Mouse (Mus musculus): ENCODE data around the gene Itsn1. TPM values are rescaled to one million over a fixed set of nuclear protein-coding genes. Genes with fewer than 3 reads are reported as not detected.

The Itsn1 gene
- total and polyA plus RNA-seq, 2 experiments from 2014 or later: 11.9 to 64.7 TPM

DNA sequence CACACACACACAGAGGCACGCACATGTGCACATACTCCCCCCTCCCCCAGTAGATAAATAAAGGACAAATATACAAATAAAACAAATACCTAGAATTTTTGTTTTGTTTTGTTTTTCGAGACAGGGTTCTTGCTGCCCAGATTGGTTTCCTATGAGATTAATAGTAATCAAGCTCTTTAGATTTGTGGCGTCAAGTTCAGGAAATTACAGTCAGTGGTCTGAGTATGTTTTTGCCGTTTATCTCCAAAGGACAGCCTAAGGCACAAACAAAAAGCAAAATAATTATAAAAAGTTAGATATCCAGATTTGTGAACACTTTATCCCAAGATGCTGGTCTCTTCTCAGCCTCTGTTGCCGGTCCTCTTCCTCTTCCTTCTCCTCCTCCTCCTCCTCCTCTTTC is 104.0 kb downstream of the Itsn1 start:
- H3K36me3 ChIP-seq (replicated peaks; ENCODE audit: control insufficient read depth, insufficient read depth, low read length): peaks cover 40% of the 10 kb centered on the region
- no peak for ATAC-seq (ENCODE audit: insufficient read depth, low read depth)
- 80% methylated on average over 5 of the region's 5 CpGs for WGBS
- no peaks in the 10 kb centered on the region for H3K27me3 ChIP-seq (ENCODE audit: control insufficient read depth, insufficient read depth, low read length)
- no peak for TF ChIP-seq EP300 (IDR thresholded peaks at IDR 0.05; ENCODE audit: low read depth)
- no peak for TF ChIP-seq CTCF (IDR thresholded peaks at IDR 0.05; ENCODE audit: low read depth)
- no peak overlapping the region for H3K4me3 ChIP-seq (ENCODE audit: low read depth, low read length)
- peaks cover 7% of the 10 kb centered on the region; the same call in 1 of the 2 replicates for H3K4me1 ChIP-seq (ENCODE audit: control insufficient read depth, insufficient read depth)
- H3K27ac ChIP-seq (ENCODE audit: low read depth): no peak overlapping the region
- H3K4me2 ChIP-seq (ENCODE audit: low read depth, low read length): no peak overlapping the region
- H3K9me3 ChIP-seq (replicated peaks; ENCODE audit: control insufficient read depth, low read length): no peaks in the 10 kb centered on the region
- no peak for DNase-seq (ENCODE audit: low spot score)
- H3K9ac ChIP-seq (replicated peaks; ENCODE audit: low read depth, low read length): no peak overlapping the region

DNA sequence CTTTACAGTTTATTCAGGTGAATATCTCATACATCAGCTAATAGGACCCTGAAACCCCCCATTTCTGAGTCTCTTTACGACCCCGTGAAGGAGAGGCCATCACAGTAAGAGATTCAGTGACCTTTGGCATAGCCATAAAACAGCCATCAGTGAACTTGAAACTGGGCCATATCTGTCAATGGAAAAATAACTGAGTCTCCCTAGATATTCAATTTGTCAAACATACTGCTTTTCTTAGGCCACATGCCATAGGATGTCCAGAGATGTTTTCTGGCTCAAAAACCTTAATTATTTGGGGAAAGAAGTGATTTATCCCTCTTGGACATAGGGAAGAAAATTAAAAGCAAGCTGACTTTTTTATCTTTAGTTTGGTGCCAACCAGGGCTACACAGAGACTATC is 104.5 kb downstream of the Itsn1 start:
- ATAC-seq (ENCODE audit: insufficient read depth, low read depth) (no peak), DNase-seq (ENCODE audit: low spot score) (no peak)
- Histone ChIP-seq H3K9me3 (replicated peaks; ENCODE audit: control insufficient read depth, low read length) (no peaks in the 10 kb centered on the region), H3K27me3 (ENCODE audit: control insufficient read depth, insufficient read depth, low read length) (no peaks in the 10 kb centered on the region), H3K4me1 (ENCODE audit: control insufficient read depth, insufficient read depth) (peaks cover 2% of the 10 kb centered on the region; the same call in 1 of the 2 replicates), H3K36me3 (replicated peaks; ENCODE audit: control insufficient read depth, insufficient read depth, low read length) (peaks cover 35% of the 10 kb centered on the region), H3K4me2 (ENCODE audit: low read depth, low read length) (no peak overlapping the region), H3K9ac (replicated peaks; ENCODE audit: low read depth, low read length) (no peak overlapping the region), H3K27ac (ENCODE audit: low read depth) (no peak overlapping the region), H3K4me3 (ENCODE audit: low read depth, low read length) (no peak overlapping the region)
- WGBS: 82% methylated on average over 2 of the region's 2 CpGs
- TF ChIP-seq CTCF (IDR thresholded peaks at IDR 0.05; ENCODE audit: low read depth): no peak
- TF ChIP-seq EP300 (IDR thresholded peaks at IDR 0.05; ENCODE audit: low read depth): no peak

DNA sequence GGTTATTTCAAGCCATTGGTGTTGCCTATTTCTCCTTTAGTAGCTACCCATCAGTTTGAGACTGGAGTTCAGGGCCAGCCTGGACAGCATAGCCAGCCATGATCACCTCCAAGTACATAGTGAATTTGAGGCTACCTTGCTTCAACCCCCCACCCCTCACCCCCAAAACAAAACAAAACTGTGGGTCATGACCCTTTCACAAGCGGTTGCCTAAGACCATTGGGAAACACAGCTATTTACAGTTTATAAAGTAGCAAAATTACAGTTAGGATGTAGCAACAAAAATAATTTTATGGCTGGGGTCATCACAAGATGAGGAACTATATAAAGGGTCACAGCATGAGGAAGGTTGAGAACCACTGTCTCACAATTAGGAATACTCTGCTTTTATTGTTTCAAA is 104.9 kb downstream of the Itsn1 start:
- whole genome bisulfite sequencing: 97% methylated on average over 1 of the region's 1 CpGs
- Histone ChIP-seq H3K4me1 (ENCODE audit: control insufficient read depth, insufficient read depth) (no peaks in the 10 kb centered on the region), H3K27me3 (ENCODE audit: control insufficient read depth, insufficient read depth, low read length) (no peaks in the 10 kb centered on the region), H3K36me3 (replicated peaks; ENCODE audit: control insufficient read depth, insufficient read depth, low read length) (peaks cover 33% of the 10 kb centered on the region), H3K9ac (replicated peaks; ENCODE audit: low read depth, low read length) (no peak overlapping the region), H3K9me3 (replicated peaks; ENCODE audit: control insufficient read depth, low read length) (no peaks in the 10 kb centered on the region), H3K27ac (ENCODE audit: low read depth) (no peak overlapping the region), H3K4me2 (ENCODE audit: low read depth, low read length) (no peak overlapping the region), H3K4me3 (ENCODE audit: low read depth, low read length) (no peak overlapping the region)
- ATAC-seq (ENCODE audit: insufficient read depth, low read depth) (no peak), DNase-seq (ENCODE audit: low spot score) (no peak)
- TF ChIP-seq EP300 (IDR thresholded peaks at IDR 0.05; ENCODE audit: low read depth) (no peak), CTCF (IDR thresholded peaks at IDR 0.05; ENCODE audit: low read depth) (no peak)

DNA sequence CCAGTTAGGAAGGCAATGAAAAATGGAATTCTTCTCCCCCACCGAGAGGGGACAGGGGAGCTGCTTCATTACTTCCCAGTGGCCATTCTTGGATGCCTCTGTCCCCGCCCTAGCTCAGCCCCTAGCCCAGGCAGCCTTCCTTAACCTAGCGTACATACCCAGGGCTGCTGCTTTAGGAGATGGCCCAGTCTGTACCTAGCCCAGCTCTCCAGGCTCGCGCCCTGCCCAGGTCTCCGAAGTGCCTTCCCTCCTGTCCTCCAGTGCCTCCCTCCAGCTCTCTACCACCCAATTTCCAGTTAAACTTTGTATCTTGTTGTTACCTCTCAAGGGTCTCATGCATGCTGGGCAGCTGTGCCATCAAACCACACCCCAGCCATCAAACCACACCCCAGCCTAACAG is 106.7 kb downstream of the Itsn1 start:
- Histone ChIP-seq H3K9me3 (replicated peaks; ENCODE audit: control insufficient read depth, low read length) (no peaks in the 10 kb centered on the region), H3K4me1 (ENCODE audit: control insufficient read depth, insufficient read depth) (peaks cover 7% of the 10 kb centered on the region; the same call in 1 of the 2 replicates), H3K27me3 (ENCODE audit: control insufficient read depth, insufficient read depth, low read length) (no peaks in the 10 kb centered on the region), H3K4me2 (ENCODE audit: low read depth, low read length) (no peak overlapping the region), H3K4me3 (ENCODE audit: low read depth, low read length) (no peak overlapping the region), H3K27ac (ENCODE audit: low read depth) (no peak overlapping the region), H3K9ac (replicated peaks; ENCODE audit: low read depth, low read length) (no peak overlapping the region), H3K36me3 (replicated peaks; ENCODE audit: control insufficient read depth, insufficient read depth, low read length) (peaks cover 18% of the 10 kb centered on the region)
- WGBS: 88% methylated on average over 6 of the region's 6 CpGs
- DNase-seq (ENCODE audit: low spot score) (no peak), ATAC-seq (ENCODE audit: insufficient read depth, low read depth) (no peak)
- TF ChIP-seq EP300 (IDR thresholded peaks at IDR 0.05; ENCODE audit: low read depth) (no peak), CTCF (IDR thresholded peaks at IDR 0.05; ENCODE audit: low read depth) (no peak)

DNA sequence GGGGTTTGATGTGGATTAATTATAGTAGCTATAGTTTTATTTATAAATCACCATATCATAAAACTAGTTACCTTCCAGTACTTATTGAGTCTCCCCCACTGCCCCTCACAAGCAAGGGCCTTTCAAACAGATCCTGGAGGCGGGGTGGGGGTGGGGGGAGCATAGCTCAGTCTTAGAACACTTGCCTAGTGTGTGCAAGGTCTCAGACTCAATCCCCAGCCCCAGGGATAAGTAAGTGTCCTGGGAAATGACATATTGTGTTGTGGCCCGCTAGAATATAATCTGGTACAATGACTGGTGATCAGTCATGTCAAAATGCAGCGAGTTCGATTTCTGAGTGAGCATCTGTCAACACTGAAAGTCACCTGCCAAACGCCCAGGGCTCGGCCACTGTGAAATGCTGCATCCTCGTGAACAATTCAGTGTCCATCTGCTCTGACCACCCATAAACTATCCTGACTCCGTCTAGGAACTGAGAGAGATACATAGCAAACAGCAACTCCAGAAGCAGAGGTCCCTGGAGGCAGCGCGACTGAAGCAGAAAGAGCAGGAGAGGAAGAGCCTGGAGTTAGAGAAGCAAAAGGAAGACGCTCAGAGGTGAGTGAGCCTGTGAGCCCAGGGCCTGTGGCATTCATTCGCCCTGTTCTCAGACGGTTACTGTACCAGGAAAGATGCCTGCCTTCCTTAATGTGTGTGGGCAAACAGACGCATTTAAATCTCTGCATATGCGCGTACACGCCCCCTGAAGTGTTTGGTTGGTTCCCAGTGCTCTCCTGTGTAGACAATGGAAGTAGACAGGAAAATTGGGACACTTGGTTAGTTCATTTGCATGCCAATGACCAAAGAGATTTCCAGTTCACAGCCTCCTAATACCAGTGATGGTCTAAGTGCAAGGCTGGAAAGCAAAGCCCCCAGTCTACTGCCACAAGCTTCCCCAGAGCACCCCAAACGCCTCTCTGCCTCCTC is 107.8 kb downstream of the Itsn1 start:
- WGBS: 81% methylated on average over 18 of the region's 18 CpGs
- no peak for ATAC-seq (ENCODE audit: insufficient read depth, low read depth)
- Histone ChIP-seq H3K36me3 (replicated peaks; ENCODE audit: control insufficient read depth, insufficient read depth, low read length) (peaks cover 12% of the 10 kb centered on the region; the same call in 1 of the 2 replicates), H3K9me3 (replicated peaks; ENCODE audit: control insufficient read depth, low read length) (no peaks in the 10 kb centered on the region), H3K4me2 (ENCODE audit: low read depth, low read length) (no peak overlapping the region), H3K9ac (replicated peaks; ENCODE audit: low read depth, low read length) (no peak overlapping the region), H3K27me3 (ENCODE audit: control insufficient read depth, insufficient read depth, low read length) (no peaks in the 10 kb centered on the region), H3K4me3 (ENCODE audit: low read depth, low read length) (no peak overlapping the region), H3K4me1 (ENCODE audit: control insufficient read depth, insufficient read depth) (peaks cover 16% of the 10 kb centered on the region; the same call in 1 of the 2 replicates), H3K27ac (ENCODE audit: low read depth) (no peak overlapping the region)
- no peak for DNase-seq (ENCODE audit: low spot score)
- no peak for TF ChIP-seq EP300 (IDR thresholded peaks at IDR 0.05; ENCODE audit: low read depth)
- no peak for TF ChIP-seq CTCF (IDR thresholded peaks at IDR 0.05; ENCODE audit: low read depth)

Measured in heart, postnatal 0 days (tissue).